Mouse (Mus musculus): ENCODE measurements around the gene Pgghg. TPM values are rescaled to one million over a fixed set of nuclear protein-coding genes. Genes with fewer than 3 reads are reported as not detected.
A peak's percentile ranks its signal among the peaks of the same experiment; 100 is the strongest.

The Pgghg gene
- polyA plus RNA-seq, 1 experiment = 11.6 TPM

DNA sequence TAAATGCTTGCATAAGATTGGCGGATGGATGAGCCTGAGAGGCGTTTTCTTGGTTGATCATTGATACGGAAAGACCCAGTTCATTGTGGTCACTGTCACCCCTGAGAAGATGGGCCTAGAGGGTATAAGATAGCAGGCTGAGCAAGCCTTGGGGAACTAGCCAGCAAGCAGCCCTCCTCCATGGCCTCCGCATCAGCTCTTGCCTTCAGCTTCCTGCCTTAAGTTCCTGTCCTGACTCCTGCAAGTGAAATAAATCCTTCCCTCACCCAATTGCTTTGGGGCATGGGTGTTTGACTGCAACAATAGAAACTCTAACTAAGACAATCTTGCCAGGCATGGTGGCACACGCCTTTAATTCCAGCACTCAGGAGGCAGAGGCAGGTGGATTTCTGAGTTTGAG, 18.8 kb downstream of the Pgghg start:
- TF ChIP-seq E2F4 (IDR thresholded peaks at IDR 0.05; ENCODE audit: insufficient read depth) (no peak), MYOG (IDR thresholded peaks at IDR 0.05; ENCODE audit: control insufficient read depth in 1 of 3, insufficient read depth in 1 of 3, insufficient read length in 2 of 3, low read depth in 2 of 3) (no peak), POLR2AphosphoS2 (IDR thresholded peaks at IDR 0.05; ENCODE audit: insufficient read length, low read depth) (no peak), SRF (IDR thresholded peaks at IDR 0.05; ENCODE audit: control insufficient read depth, insufficient read length, low read depth) (no peak), REST (IDR thresholded peaks at IDR 0.05; ENCODE audit: insufficient read depth, insufficient read length) (no peak), MAX (IDR thresholded peaks at IDR 0.05; ENCODE audit: low read depth) (no peak), POLR2A (IDR thresholded peaks at IDR 0.05; ENCODE audit: insufficient read length, low read depth) (no peak)
- Histone ChIP-seq H3K4me2 (ENCODE audit: low read depth) (no peak overlapping the region), H3K4me3 (no peak overlapping the region), H3ac (ENCODE audit: control insufficient read depth, insufficient read length) (no peak overlapping the region), H3K36me3 (ENCODE audit: control insufficient read depth, insufficient read depth) (no peaks in the 10 kb centered on the region), H3K27me3 (ENCODE audit: control insufficient read depth, insufficient read depth, insufficient read length) (no peaks in the 10 kb centered on the region), H3K79me2 (ENCODE audit: control insufficient read depth, insufficient read depth) (peaks cover 6% of the 10 kb centered on the region)

DNA sequence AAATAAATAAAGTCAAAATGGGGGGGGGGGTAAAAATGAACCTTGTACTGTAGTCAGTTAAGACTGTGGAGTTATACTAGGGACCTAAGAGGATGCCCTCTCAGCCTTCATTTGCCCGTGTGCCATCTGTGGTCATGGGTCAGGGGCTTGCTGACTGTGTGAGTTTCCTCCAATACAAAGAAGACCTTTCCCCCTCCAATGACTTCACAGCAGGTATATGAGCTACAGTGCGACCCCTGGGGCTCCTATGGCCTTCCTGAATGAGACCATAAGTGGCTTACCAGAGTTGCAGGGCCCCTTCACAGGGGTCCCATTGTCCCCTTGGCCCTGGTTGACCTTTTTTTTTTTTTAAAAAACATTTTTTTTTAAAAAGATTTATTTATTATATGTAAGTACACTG, 20.2 kb downstream of the Pgghg start:
- Histone ChIP-seq H3ac (ENCODE audit: control insufficient read depth, insufficient read length) (no peak overlapping the region), H3K79me2 (ENCODE audit: control insufficient read depth, insufficient read depth) (no peaks in the 10 kb centered on the region), H3K36me3 (ENCODE audit: control insufficient read depth, insufficient read depth) (no peaks in the 10 kb centered on the region), H3K27me3 (ENCODE audit: control insufficient read depth, insufficient read depth, insufficient read length) (no peaks in the 10 kb centered on the region), H3K4me3 (no peak overlapping the region), H3K4me2 (ENCODE audit: low read depth) (no peak overlapping the region)
- TF ChIP-seq SRF (IDR thresholded peaks at IDR 0.05; ENCODE audit: control insufficient read depth, insufficient read length, low read depth) = no peak
- TF ChIP-seq POLR2AphosphoS2 (IDR thresholded peaks at IDR 0.05; ENCODE audit: insufficient read length, low read depth) = no peak
- no peak for TF ChIP-seq MYOG (IDR thresholded peaks at IDR 0.05; ENCODE audit: control insufficient read depth in 1 of 3, insufficient read depth in 1 of 3, insufficient read length in 2 of 3, low read depth in 2 of 3)
- TF ChIP-seq USF1 (IDR thresholded peaks at IDR 0.05; ENCODE audit: low read depth) = no peak
- no peak for TF ChIP-seq MYOD1 (IDR thresholded peaks at IDR 0.05; ENCODE audit: control insufficient read depth in 1 of 3, insufficient read length in 2 of 3, low read depth in 2 of 3)
- no peak for TF ChIP-seq E2F4 (IDR thresholded peaks at IDR 0.05; ENCODE audit: insufficient read depth)
- TF ChIP-seq TCF3 (IDR thresholded peaks at IDR 0.05; ENCODE audit: insufficient read length, low read depth) = no peak
- no peak for TF ChIP-seq POLR2A (IDR thresholded peaks at IDR 0.05; ENCODE audit: insufficient read length, low read depth)
- no peak for TF ChIP-seq REST (IDR thresholded peaks at IDR 0.05; ENCODE audit: insufficient read depth, insufficient read length)
- no peak for TF ChIP-seq MAX (IDR thresholded peaks at IDR 0.05; ENCODE audit: low read depth)
- TF ChIP-seq CEBPB (IDR thresholded peaks at IDR 0.05; ENCODE audit: insufficient read depth, poor library complexity, severe bottlenecking) = no peak
- no peak for TF ChIP-seq TCF12 (IDR thresholded peaks at IDR 0.05; ENCODE audit: insufficient read depth, poor library complexity, severe bottlenecking)

DNA sequence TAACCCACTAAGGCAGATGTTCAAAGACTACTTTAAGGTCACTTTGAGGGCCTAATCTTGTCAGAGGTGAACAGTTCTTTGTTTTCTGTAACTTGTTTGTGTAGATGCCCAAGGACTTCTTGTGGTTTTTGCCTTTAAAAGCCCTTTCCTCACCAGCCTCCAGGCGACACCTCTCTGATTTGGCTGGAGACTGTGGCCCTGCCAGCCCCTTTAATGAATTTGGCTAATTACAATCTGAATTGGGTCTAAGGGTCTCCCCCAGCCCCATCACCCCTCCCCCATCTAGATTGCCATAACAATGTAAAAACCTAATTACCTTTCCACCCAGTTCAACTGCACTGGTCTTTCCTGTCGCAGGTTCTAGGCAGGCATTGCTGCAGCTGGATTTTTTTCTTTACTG, 21.5 kb downstream of the Pgghg start:
- Histone ChIP-seq H3K79me2 (ENCODE audit: control insufficient read depth, insufficient read depth) (no peaks in the 10 kb centered on the region), H3ac (ENCODE audit: control insufficient read depth, insufficient read length) (no peak overlapping the region), H3K36me3 (ENCODE audit: control insufficient read depth, insufficient read depth) (no peaks in the 10 kb centered on the region), H3K4me3 (no peak overlapping the region), H3K27me3 (ENCODE audit: control insufficient read depth, insufficient read depth, insufficient read length) (no peaks in the 10 kb centered on the region), H3K4me2 (ENCODE audit: low read depth) (no peak overlapping the region)
- no peak for TF ChIP-seq TCF12 (IDR thresholded peaks at IDR 0.05; ENCODE audit: insufficient read depth, poor library complexity, severe bottlenecking)
- no peak for TF ChIP-seq REST (IDR thresholded peaks at IDR 0.05; ENCODE audit: insufficient read depth, insufficient read length)
- TF ChIP-seq TCF3 (IDR thresholded peaks at IDR 0.05; ENCODE audit: insufficient read length, low read depth) = no peak
- TF ChIP-seq MYOG (IDR thresholded peaks at IDR 0.05; ENCODE audit: control insufficient read depth in 1 of 3, insufficient read depth in 1 of 3, insufficient read length in 2 of 3, low read depth in 2 of 3) = no peak
- TF ChIP-seq USF1 (IDR thresholded peaks at IDR 0.05; ENCODE audit: low read depth) = no peak
- no peak for TF ChIP-seq SRF (IDR thresholded peaks at IDR 0.05; ENCODE audit: control insufficient read depth, insufficient read length, low read depth)
- TF ChIP-seq E2F4 (IDR thresholded peaks at IDR 0.05; ENCODE audit: insufficient read depth) = no peak
- no peak for TF ChIP-seq CEBPB (IDR thresholded peaks at IDR 0.05; ENCODE audit: insufficient read depth, poor library complexity, severe bottlenecking)
- TF ChIP-seq MAX (IDR thresholded peaks at IDR 0.05; ENCODE audit: low read depth) = no peak
- no peak for TF ChIP-seq MYOD1 (IDR thresholded peaks at IDR 0.05; ENCODE audit: control insufficient read depth in 1 of 3, insufficient read length in 2 of 3, low read depth in 2 of 3)
- no peak for TF ChIP-seq POLR2A (IDR thresholded peaks at IDR 0.05; ENCODE audit: insufficient read length, low read depth)
- TF ChIP-seq POLR2AphosphoS2 (IDR thresholded peaks at IDR 0.05; ENCODE audit: insufficient read length, low read depth) = no peak

DNA sequence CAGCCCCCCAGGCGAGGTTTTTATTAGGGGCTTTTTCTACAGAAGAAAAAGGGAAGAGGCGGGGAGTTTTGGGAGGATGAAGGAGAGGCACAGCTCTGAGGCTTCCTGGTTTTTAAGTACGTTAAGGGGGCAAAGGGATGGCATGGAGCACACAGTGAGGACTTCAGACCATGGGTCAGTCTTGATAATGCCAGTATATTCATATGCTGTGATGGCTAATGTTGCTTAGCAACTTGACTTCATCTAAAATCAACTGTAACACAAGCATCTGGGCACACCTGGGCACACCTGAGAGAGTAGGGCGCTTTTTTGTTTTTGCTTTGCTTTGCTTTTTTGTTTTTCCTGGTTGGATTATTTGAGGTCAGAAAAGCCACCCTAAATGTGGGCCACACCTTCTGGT, 25.7 kb downstream of the Pgghg start, which contains the start of gene Ifitm1:
Gene Ifitm1, plus strand, starts transcription at position 301 of the 400 bp plus-strand sequence.
- Histone ChIP-seq H3K27me3 (ENCODE audit: control insufficient read depth, insufficient read depth, insufficient read length) (no peaks in the 10 kb centered on the region), H3K4me2 (ENCODE audit: low read depth) (peak within 1 kb of the TSS; percentile 58), H3ac (ENCODE audit: control insufficient read depth, insufficient read length) (no peak within 1 kb of the TSS), H3K79me2 (ENCODE audit: control insufficient read depth, insufficient read depth) (no peaks in the 10 kb centered on the region), H3K36me3 (ENCODE audit: control insufficient read depth, insufficient read depth) (no peaks in the 10 kb centered on the region), H3K4me3 (no peak within 1 kb of the TSS)
- no peak for TF ChIP-seq REST (IDR thresholded peaks at IDR 0.05; ENCODE audit: insufficient read depth, insufficient read length)
- TF ChIP-seq POLR2AphosphoS2 (IDR thresholded peaks at IDR 0.05; ENCODE audit: insufficient read length, low read depth) = no peak
- no peak for TF ChIP-seq TCF12 (IDR thresholded peaks at IDR 0.05; ENCODE audit: insufficient read depth, poor library complexity, severe bottlenecking)
- no peak for TF ChIP-seq USF1 (IDR thresholded peaks at IDR 0.05; ENCODE audit: low read depth)
- no peak for TF ChIP-seq MYOD1 (IDR thresholded peaks at IDR 0.05; ENCODE audit: control insufficient read depth in 1 of 3, insufficient read length in 2 of 3, low read depth in 2 of 3)
- TF ChIP-seq POLR2A (IDR thresholded peaks at IDR 0.05; ENCODE audit: insufficient read length, low read depth) = no peak
- TF ChIP-seq SRF (IDR thresholded peaks at IDR 0.05; ENCODE audit: control insufficient read depth, insufficient read length, low read depth) = no peak
- no peak for TF ChIP-seq E2F4 (IDR thresholded peaks at IDR 0.05; ENCODE audit: insufficient read depth)
- TF ChIP-seq TCF3 (IDR thresholded peaks at IDR 0.05; ENCODE audit: insufficient read length, low read depth) = no peak
- TF ChIP-seq MAX (IDR thresholded peaks at IDR 0.05; ENCODE audit: low read depth) = no peak
- TF ChIP-seq MYOG (IDR thresholded peaks at IDR 0.05; ENCODE audit: control insufficient read depth in 1 of 3, insufficient read depth in 1 of 3, insufficient read length in 2 of 3, low read depth in 2 of 3) = no peak
- no peak for TF ChIP-seq CEBPB (IDR thresholded peaks at IDR 0.05; ENCODE audit: insufficient read depth, poor library complexity, severe bottlenecking)
